Mouse (Mus musculus): ENCODE measurements at regions not wholly inside any gene's neighbourhood (a gene's known extent, or its start where the extent isn't known, plus 50 kb on each side); places are given as distances from the start of the nearest gene placed in this dataset.

GRCm38 (mm10) chr8:8984829-8985251 lies 294.5 kb upstream of the Arglu1 start:
- Histone ChIP-seq H3K4me3 (no peak overlapping the region), H3K27ac (no peak overlapping the region), H3K9ac (ENCODE audit: low read depth, low read length) (no peak overlapping the region), H3K36me3 (ENCODE audit: control insufficient read depth, insufficient read depth, low read length) (no peaks in the 10 kb centered on the region), H3K4me1 (ENCODE audit: control insufficient read depth, insufficient read depth, low read length) (peaks cover 1% of the 10 kb centered on the region; the same call in 1 of the 2 replicates), H3K27me3 (ENCODE audit: control insufficient read depth, insufficient read depth, low read length) (no peaks in the 10 kb centered on the region), H3K79me2 (replicated peaks; ENCODE audit: control insufficient read depth, insufficient read depth, low read length) (no peaks in the 10 kb centered on the region)
- intact Hi-C loops (cut with DNase I) = no loop called here
- TF ChIP-seq CTCF (IDR thresholded peaks at IDR 0.05) (no peak), EP300 (IDR thresholded peaks at IDR 0.05; ENCODE audit: insufficient read depth, low read depth, low read length) (no peak), POLR2A (IDR thresholded peaks at IDR 0.05; ENCODE audit: insufficient read depth, low read depth, low read length) (no peak)
- no peak for DNase-seq
- WGBS = 45% methylated on average over 11 of the region's 11 CpGs

- intact Hi-C loops (cut with DNase I) = no loop called here
- Histone ChIP-seq H3K79me2 (replicated peaks; ENCODE audit: control insufficient read depth, insufficient read depth, low read length) (no peaks in the 10 kb centered on the region), H3K4me3 (no peak overlapping the region), H3K9ac (ENCODE audit: low read depth, low read length) (no peak overlapping the region), H3K27me3 (ENCODE audit: control insufficient read depth, insufficient read depth, low read length) (no peaks in the 10 kb centered on the region), H3K4me1 (ENCODE audit: control insufficient read depth, insufficient read depth, low read length) (peaks cover 2% of the 10 kb centered on the region; the same call in 1 of the 2 replicates), H3K36me3 (ENCODE audit: control insufficient read depth, insufficient read depth, low read length) (no peaks in the 10 kb centered on the region), H3K27ac (no peak overlapping the region)
- DNase-seq = no peak
- WGBS = 47% methylated on average over 13 of the region's 13 CpGs
- no peak for TF ChIP-seq CTCF (IDR thresholded peaks at IDR 0.05)
- TF ChIP-seq POLR2A (IDR thresholded peaks at IDR 0.05; ENCODE audit: insufficient read depth, low read depth, low read length) = no peak
- TF ChIP-seq EP300 (IDR thresholded peaks at IDR 0.05; ENCODE audit: insufficient read depth, low read depth, low read length) = no peak
Observed at GRCm38 (mm10) chr8:8984159-8984828, 294.0 kb upstream of the Arglu1 start.

- Histone ChIP-seq H3K27me3 (ENCODE audit: control insufficient read depth, insufficient read depth, low read length) (no peaks in the 10 kb centered on the region), H3K36me3 (ENCODE audit: control insufficient read depth, insufficient read depth, low read length) (no peaks in the 10 kb centered on the region), H3K4me1 (ENCODE audit: control insufficient read depth, insufficient read depth, low read length) (peaks cover 2% of the 10 kb centered on the region; the same call in 1 of the 2 replicates), H3K79me2 (replicated peaks; ENCODE audit: control insufficient read depth, insufficient read depth, low read length) (no peaks in the 10 kb centered on the region), H3K4me3 (no peak overlapping the region), H3K9ac (ENCODE audit: low read depth, low read length) (no peak overlapping the region), H3K27ac (no peak overlapping the region)
- no peak for TF ChIP-seq EP300 (IDR thresholded peaks at IDR 0.05; ENCODE audit: insufficient read depth, low read depth, low read length)
- no peak for TF ChIP-seq CTCF (IDR thresholded peaks at IDR 0.05)
- TF ChIP-seq POLR2A (IDR thresholded peaks at IDR 0.05; ENCODE audit: insufficient read depth, low read depth, low read length) = no peak
- intact Hi-C loops (cut with DNase I) = no loop called here
- DNase-seq = no peak
- WGBS = 19% methylated on average over 5 of the region's 5 CpGs
Observed at GRCm38 (mm10) chr8:8983133-8983661, 292.9 kb upstream of the Arglu1 start.

- Histone ChIP-seq H3K4me3 (no peak overlapping the region), H3K9ac (ENCODE audit: low read depth, low read length) (no peak overlapping the region), H3K27ac (no peak overlapping the region), H3K4me1 (ENCODE audit: control insufficient read depth, insufficient read depth, low read length) (peaks cover 2% of the 10 kb centered on the region; the same call in 1 of the 2 replicates), H3K27me3 (ENCODE audit: control insufficient read depth, insufficient read depth, low read length) (no peaks in the 10 kb centered on the region), H3K79me2 (replicated peaks; ENCODE audit: control insufficient read depth, insufficient read depth, low read length) (no peaks in the 10 kb centered on the region), H3K36me3 (ENCODE audit: control insufficient read depth, insufficient read depth, low read length) (no peaks in the 10 kb centered on the region)
- TF ChIP-seq EP300 (IDR thresholded peaks at IDR 0.05; ENCODE audit: insufficient read depth, low read depth, low read length) (no peak), POLR2A (IDR thresholded peaks at IDR 0.05; ENCODE audit: insufficient read depth, low read depth, low read length) (no peak), CTCF (IDR thresholded peaks at IDR 0.05) (no peak)
- no peak for DNase-seq
- WGBS = 38% methylated on average over 1 of the region's 1 CpGs
- intact Hi-C loops (cut with DNase I) = no loop called here
Observed at GRCm38 (mm10) chr8:8978969-8979368, 288.6 kb upstream of the Arglu1 start.

- peaks cover 5% of the 10 kb centered on the region; the same call in 1 of the 2 replicates for H3K4me1 ChIP-seq (ENCODE audit: control insufficient read depth, insufficient read depth, low read length)
- 29% methylated on average over 6 of the region's 6 CpGs for WGBS
- DNase-seq = no peak
- no peak overlapping the region for H3K27ac ChIP-seq
- no peaks in the 10 kb centered on the region for H3K79me2 ChIP-seq (replicated peaks; ENCODE audit: control insufficient read depth, insufficient read depth, low read length)
- no peak overlapping the region for H3K4me3 ChIP-seq
- TF ChIP-seq CTCF (IDR thresholded peaks at IDR 0.05) (no peak), POLR2A (IDR thresholded peaks at IDR 0.05; ENCODE audit: insufficient read depth, low read depth, low read length) (no peak), EP300 (IDR thresholded peaks at IDR 0.05; ENCODE audit: insufficient read depth, low read depth, low read length) (no peak)
- H3K9ac ChIP-seq (ENCODE audit: low read depth, low read length) = no peak overlapping the region
- intact Hi-C loops (cut with DNase I) = no loop called here
- H3K36me3 ChIP-seq (ENCODE audit: control insufficient read depth, insufficient read depth, low read length) = no peaks in the 10 kb centered on the region
- no peaks in the 10 kb centered on the region for H3K27me3 ChIP-seq (ENCODE audit: control insufficient read depth, insufficient read depth, low read length)
Observed at GRCm38 (mm10) chr8:8973769-8974168, 283.4 kb upstream of the Arglu1 start.

GRCm38 (mm10) chr8:8973334-8973733 lies 283.0 kb upstream of the Arglu1 start:
- no peak for TF ChIP-seq POLR2A (IDR thresholded peaks at IDR 0.05; ENCODE audit: insufficient read depth, low read depth, low read length)
- no peak for TF ChIP-seq CTCF (IDR thresholded peaks at IDR 0.05)
- TF ChIP-seq EP300 (IDR thresholded peaks at IDR 0.05; ENCODE audit: insufficient read depth, low read depth, low read length) = no peak
- H3K36me3 ChIP-seq (ENCODE audit: control insufficient read depth, insufficient read depth, low read length) = no peaks in the 10 kb centered on the region

More at GRCm38 (mm10) chr8:8973334-8973733, 283.0 kb upstream of the Arglu1 start:
- Histone ChIP-seq H3K9ac (ENCODE audit: low read depth, low read length) (no peak overlapping the region), H3K79me2 (replicated peaks; ENCODE audit: control insufficient read depth, insufficient read depth, low read length) (no peaks in the 10 kb centered on the region), H3K4me1 (ENCODE audit: control insufficient read depth, insufficient read depth, low read length) (peaks cover 5% of the 10 kb centered on the region; the same call in 1 of the 2 replicates), H3K4me3 (no peak overlapping the region), H3K27me3 (ENCODE audit: control insufficient read depth, insufficient read depth, low read length) (no peaks in the 10 kb centered on the region), H3K27ac (no peak overlapping the region)
- 37% methylated on average over 6 of the region's 6 CpGs for WGBS
- intact Hi-C loops (cut with DNase I) = no loop called here
- no peak for DNase-seq

Data from heart, adult 2 months (tissue).